Mouse (Mus musculus): ENCODE results near the gene Sfi1. TPM values are rescaled to one million over a fixed set of nuclear protein-coding genes. Genes with fewer than 3 reads are reported as not detected.
"Not testable (repeated sequence)": the region's sequence is repeated elsewhere in the genome, so short reads cannot be mapped to it uniquely, and the experiment has no call there.

Sfi1 gene
- total RNA-seq, 1 experiment from 2014 or later: 39.4 TPM

DNA sequence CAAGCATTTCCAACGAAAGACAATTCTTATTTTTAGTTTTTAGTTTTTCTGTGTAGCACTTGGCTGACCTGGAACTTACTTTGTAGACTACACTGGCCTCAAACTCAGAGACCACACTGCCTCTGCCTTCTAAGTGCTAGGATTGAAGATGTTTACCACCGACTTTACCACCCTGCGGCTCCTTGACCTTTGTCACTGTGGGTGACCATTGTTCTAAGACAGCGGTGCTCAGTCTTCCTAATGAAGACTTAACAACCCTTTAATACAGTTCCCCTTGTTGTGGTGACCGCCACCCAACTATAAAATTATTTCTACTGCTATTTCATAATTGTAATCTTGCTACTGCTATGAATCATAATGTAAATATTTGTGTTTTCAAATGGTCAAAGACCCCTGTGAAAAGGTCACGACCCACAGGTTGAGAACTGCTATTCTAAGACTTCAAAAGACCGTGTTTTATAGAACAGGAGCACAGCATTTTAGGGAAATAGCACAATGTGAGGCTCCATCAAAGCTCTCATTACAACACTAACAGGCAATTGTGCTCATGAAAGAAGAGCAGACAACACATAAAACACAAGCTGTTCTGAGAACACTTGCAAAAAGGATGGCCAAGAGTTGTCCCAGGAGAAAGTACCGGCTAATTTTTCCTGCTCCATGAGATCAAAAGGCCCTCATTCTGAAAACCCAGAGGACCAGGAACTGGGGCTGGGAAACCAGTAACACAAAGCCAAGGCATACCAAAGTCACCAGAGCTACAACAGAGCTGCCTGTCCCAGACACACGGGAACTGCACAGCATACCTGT, 47.7 kb downstream of the Sfi1 start:
- DNase-seq: not testable (repeated sequence)

DNA sequence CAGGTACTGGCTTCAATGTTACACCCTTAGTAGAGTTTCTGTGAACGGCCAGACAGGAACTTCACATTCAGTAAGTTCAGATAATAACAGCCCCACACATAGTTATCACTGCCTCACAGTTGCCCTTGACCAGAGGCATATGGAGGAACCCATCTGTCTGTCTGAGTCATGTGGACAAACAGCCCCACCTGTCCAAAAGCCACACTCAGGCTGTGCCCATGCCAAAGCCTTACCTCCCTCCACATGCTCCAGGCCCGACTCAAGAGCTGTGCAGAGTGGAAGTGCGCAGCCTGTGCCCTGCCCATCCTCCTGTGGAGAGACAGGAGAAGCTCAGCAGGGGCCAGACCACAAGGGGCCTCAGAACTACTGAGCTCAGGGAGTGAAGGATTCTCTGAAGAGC, 49.3 kb downstream of the Sfi1 start:
- not testable (repeated sequence) for DNase-seq

DNA sequence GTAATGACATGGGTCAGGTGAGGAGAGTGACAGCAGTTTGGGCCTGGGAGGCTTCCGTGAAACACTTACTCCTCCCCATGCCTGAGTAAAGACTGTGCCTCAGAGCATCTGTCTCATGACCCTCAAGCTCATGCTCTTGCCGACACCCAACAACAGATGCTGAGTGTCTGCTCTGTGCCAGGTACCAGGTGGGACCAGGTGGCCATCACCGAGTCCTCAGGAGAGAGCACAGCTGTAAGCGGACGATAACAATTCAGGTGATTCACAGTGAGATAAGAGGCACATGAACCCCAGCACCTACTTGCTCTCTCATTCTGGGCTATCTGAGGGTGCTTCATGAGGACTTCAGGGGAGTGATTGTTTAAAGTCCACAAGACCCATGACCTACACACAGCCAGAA, 50.9 kb downstream of the Sfi1 start:
- DNase-seq: peak; percentile 70

DNA sequence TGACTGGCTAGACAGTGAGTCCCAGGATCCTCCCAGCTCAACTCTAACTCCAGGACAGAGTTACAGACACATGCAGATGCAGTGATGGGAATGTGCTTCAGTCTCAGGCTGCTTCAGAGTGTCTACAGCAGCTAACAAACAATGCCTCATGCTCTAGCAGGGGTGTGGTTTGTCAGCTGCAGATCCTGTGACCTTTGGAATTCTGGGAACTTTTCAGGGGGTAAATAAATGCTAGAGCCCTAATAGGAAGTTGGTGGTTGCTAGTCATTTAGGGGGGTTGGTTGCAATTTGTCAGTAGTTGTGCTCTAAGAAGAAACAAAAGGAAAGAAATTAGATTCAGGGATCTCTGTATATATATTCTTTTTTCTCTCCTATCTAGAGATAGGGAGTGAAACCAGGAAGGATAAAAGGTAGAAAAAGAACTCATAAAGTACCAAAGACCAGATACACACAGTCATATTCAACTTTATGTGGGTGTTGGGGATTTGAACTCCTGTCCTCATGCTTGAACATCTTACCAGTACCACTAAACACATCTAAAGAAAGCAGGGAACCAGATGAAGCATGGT, 52.2 kb downstream of the Sfi1 start:
- DNase-seq: not testable (repeated sequence)

DNA sequence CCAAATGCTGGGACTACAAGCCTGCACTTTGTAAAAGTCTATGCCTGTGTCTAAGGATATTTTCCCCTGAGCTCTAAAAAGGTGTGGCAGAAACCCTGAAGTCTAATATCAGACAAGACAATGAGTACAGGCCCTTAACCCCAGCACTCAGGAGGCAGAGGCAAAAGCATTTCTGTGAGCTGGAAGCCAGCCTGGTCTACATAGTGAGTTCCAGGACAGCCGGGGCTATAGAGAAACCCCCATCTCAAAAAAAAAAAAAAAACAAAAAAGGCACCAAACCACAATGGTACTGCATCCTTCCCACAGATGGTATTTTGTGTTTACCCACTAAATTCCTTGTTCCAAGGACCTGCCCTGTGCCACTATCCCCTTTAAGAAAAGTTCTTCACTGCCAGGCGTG, 54.9 kb downstream of the Sfi1 start:
- DNase-seq: peak; percentile 42

DNA sequence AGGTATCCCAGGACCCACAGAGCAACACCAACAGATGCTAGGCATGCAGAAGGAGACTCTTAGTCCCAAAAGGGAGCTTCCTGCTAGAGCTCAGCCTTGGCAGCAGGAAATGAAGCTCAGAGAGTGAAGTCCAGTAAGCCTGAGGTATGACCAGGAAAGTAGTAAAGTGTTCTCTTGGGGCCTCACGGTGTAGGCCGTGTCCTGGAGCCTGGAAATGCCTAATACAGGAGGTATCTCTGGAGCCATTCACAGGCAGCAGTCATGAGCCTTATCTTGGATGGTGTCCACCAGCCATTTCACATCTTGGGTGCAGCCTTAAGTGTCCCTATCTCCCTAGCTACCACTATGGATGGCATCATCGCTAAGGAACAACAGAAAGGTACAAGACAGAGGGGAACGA, 56.0 kb downstream of the Sfi1 start:
- DNase-seq: peak; percentile 33

DNA sequence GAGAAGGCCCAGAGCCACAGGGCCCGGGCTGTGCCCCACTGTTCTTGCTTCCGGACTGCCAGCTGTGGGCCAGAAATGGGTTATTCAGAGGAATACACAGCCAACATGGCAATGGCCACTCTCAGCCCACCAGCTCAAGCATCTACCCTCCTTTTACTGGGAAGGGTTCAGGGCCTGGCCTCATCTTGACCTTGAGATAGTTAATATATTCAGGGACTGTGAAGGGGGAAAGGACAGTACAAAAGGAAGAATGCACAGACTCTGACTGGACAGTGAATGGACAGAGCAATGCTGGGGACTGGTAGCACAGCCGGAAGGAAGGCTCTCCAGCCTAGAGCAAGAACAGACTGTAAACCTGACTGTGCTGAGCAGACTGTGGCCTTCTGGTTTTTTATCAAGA, 57.3 kb downstream of the Sfi1 start:
- DNase-seq: not testable (repeated sequence)

DNA sequence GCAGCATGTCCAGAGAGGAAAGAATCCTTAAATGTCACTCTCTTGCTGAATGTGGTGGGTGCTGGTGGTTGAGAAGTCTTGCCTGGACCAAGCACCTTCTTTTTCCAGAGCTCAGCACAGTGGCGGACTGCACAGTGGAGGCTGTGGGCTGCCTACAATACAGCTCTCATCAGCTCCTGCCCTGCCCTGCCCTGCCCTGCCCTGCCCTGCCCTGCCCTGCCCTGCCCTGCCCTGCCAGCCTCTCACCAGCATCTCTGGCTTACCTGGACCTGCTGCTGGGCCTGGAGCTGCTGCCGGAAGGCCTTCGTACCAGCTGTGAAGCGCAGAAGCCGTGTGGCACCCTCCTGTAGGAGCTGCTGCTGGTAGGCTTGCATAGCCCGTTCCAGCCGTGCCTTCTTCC, 57.9 kb downstream of the Sfi1 start:
- DNase-seq: not testable (repeated sequence)

DNA sequence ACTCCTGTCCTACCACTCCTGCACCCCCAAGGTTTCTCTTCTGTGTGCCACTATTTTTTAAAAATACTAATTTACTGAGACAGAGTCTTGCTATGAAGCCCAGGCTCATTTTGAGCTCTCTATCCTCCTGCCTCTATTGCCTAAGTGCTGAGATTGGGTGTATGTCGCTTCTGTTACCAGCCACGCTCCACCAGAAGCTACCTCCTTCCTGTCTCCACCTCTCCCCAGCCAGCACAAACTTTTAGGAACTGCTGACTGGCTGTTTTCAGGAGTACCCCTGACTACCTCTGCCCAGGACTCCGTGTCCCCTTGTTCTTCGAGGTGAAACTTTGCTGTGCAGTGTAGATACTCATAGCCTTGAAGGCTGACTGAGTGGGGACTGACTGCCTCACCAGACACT, 59.9 kb downstream of the Sfi1 start:
- not testable (repeated sequence) for DNase-seq

DNA sequence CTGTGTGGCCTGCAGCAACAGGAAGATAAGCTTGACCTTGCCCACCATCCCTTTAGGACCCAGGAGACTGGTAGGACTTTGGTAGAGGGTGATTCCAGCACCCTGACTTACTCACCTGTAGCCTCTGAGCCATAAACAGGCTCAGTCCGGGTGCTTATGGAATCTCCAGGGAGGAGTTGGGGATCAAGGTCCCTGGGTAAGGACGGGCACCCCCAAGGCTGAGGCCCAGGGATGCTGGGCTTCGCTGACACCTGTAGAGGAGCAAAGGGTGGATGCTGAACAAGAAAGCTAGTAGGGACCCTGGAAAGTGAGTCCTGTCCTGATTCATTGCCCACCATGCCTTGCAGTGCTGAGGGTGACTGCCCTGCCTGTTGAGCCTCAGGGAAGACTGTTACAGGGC, 60.3 kb downstream of the Sfi1 start:
- DNase-seq: peak; percentile 41

DNA sequence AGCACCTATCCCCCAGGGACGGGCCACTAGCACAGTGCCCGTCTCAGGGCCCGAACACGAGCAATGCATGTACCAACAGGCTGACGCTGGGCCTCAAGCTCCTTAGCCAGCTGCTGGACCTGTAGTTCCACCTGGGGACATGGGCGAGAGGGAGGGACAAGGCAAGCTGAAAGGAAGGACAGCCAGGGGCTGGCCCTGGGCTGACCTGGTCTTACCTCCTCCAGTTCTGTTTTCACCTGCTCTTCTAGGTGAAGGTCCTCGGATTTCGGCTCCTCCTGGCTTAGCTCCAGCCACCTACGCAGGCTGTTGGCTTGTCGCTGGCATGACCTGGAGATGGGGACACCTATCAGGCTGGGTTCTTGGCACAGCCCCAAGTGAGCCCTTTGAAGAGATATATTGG, 61.3 kb downstream of the Sfi1 start:
- DNase-seq: peak; percentile 58

DNA sequence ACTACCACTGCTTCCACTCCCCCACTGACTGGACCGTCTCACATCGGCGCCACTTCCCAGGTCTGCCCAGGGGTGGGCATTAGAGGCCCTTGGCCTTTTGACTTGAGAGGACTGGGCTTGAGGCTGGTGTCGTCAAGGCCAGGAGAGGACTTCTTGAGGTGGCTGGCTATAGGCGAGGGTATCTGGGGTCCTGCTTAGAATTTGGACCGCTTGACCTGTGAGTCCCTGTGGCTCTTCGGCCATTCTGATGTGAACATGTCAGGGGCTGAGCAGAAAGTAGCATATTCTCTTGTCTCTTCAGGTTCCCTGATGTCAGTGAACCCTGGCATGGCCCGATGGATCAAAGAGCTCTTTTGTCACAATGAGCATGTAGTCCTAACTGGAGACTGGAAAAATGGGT, 63.4 kb downstream of the Sfi1 start:
- peak; percentile 68 for DNase-seq

DNA sequence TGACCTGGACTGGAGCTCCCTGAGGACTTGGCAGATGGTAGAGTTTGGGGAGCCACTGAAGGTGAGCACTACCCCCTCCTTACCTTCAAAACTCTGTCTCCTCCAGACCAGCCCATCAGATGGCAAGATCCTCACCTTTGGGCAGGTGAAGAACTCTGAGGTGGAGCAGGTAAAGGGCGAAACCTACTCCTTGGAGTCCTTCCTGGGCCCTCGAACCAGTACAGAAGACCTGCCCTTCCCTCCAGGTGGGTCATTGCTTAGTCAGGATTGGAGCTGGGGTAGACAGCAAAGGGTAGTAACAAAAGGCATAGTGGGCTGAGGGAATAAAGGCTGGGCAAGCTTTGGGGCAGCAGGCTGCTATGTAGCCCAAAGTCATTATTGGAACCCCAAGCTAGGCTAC, 64.0 kb downstream of the Sfi1 start:
- DNase-seq: not testable (repeated sequence)

DNA sequence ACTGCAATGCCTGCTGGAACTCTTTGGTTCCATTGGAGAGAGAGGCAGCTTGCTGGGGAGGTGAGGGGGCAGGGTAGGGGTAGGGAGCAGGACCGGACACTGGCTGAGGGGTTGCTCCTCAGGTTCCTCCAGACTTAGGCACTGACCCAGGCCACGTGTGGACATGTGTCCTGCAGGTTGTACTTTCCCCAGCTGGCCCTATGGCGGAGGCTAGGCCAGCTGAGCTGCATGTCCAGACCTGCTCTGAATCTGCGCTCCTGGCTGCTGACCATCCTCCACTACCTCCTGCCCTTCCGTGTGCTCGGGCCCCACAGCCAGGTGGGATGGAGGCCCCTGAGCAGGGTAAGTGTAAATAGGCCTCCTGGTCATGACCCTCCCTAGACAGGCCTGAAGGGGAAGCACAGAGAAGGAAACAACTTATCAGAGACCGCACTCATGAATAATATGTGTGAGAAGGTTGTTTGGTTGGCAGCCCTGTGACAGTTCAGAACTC, 65.9 kb downstream of the Sfi1 start:
- DNase-seq: peak; percentile 44

DNA sequence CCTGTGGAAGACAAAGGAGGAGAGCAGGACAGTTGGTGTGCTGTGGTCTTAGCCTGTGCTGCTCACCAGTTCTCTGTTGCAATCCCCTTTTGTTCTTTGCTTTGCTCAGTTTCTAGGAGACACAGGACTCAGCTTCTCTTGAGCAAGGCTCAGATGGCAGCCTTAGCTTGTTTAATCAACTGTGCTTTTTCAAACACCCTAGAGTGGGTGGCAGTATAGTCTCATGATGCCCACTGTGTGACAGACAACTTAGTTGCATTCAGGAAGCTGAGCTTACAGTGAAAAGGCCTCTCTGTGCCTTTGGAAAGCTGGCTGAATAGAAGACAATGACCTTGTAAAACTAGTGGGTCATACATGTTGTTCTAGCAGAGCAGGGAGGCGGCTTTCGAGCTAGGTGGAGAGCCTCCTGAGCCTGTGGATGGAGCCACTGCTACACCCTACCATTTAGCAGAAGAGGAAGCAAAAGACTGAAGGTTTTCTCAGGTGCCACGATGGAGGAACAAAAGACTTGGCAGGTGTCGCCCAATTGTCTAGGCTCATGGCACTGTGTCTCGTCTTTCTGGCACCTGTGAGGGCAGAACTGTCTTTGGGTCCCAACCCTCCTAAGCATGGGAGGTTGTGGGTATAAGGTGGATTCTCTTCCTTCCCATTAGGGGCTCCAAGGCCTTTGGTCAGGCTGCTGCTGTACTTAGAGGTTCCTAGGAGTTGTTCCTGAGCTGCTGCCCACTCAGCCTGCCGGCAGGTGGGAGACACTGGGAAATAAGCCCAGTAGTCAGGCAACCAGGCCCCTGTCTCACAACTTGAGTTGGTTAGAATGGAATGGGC, 66.6 kb downstream of the Sfi1 start:
- peak; percentile 84 for DNase-seq

DNA sequence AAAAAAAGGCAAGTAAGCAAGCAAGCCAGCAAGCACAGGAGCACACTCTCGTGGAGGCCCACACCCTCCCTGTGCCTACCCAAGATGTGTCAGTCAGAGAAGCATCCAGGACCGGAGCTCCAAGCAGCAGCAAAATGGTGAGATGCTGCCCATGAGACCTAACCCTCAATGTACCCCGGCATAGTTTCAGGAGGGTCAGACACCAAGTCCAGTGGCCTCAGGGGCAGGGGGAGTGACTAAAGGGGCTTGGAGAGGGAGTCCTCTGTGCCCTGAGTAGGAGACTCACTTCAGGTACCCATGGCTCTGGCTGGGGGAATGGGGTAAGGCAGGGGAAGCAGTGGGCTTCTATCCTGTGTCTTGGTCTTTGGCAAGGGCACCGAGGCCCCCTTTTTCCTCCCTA, 67.3 kb downstream of the Sfi1 start:
- not testable (repeated sequence) for DNase-seq

DNA sequence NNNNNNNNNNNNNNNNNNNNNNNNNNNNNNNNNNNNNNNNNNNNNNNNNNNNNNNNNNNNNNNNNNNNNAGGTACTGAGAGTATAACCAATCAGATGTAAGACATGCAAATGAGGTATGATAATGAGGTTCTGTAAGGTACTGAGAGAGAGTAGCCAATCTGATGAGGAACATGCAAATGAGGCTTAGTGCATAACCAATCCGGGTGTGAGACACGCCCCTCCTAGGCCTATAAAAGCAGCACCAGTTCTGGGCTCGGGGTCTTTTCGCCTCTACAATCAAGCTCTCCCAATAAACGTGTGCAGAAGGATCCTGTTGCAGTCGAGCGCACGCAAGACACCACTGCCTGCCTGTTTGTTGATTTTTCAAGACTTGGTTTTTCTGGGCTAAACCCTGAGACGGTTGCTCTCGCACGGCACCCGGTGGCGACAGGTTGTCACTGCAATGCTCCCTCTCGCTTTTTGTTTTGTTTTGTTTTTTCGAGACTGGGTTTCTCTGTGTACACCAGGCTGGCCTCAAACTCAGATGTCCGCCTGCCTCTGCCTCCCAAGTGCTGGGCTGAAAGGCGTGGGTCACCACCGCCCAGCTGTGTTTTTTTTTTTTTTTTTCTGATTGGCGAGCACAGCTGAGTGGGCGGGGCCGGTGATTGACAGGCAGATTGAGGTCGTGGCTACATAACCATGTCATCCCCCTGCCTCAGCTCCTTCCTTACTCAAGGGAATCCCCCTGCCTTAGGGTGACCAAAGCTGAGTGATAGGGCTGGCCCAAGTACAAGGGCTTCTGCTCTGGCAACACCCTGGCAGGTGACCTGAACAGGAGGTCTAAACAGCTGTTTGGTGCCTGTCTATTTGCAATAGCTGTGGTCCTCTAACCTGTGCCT, 68.1 kb downstream of the Sfi1 start:
- peak; percentile 47 for DNase-seq

DNA sequence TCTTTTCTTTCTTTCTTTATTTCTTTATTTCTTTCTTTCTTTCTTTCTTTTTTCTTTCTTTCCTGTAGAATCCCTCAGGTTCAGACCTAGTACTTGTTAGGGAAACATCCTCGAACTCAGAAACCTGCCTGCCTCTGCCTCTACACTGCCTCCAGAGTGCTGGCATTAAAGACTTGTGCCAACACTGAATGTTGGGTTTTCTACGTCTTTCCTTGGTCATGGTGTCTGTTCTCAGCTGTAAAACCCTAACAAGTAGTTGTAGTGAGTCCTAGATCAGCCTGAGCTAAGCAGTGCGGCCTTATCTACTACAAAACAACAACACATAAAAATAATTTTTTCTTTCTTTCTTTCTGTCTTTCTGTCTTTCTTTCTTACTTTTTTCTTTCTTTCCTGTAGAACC, 78.9 kb downstream of the Sfi1 start:
- DNase-seq: no peak

DNA sequence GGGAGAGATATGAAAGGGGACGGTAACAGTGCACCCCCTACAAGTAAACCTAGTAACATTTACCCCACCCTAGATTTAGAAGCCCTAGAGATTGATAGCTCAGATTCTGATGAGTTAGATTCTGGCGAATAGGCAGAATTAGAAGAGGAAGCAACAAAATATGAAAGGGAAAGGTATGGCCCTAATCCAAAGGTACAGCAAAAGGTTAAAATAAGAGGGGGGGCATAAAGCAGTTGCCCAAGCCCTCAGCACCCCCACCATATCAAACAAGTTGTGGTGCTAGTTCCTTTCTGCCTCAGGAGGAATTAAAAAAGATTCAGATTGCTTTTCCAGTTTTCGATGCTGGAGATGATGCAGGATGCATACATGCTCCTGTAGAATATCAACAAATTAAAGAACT, 87.1 kb downstream of the Sfi1 start:
- DNase-seq: no peak

DNA sequence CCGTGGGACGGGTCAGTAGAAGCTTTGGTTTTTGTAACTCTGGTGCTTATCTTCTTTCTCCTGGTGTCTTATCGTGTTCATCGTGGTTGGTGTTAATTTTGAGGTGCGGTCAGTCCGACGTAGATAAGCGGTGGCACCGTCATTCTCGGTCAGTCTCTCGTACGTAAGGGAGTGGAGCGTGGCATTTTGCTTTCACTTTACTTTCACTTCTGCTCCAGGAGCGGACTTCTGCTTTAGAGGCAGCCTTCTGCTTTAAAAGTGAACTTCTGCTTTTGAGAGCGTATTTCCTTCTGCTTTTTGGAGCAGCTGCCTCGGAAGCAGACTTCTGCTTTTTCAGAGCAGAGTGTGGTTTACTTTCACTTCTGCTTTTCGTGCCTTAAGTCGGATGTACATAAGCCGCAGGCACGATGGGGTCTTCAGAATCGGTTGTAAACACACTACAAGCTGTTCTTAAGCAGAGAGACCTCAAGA, 88.0 kb downstream of the Sfi1 start:
- no peak for DNase-seq

DNA sequence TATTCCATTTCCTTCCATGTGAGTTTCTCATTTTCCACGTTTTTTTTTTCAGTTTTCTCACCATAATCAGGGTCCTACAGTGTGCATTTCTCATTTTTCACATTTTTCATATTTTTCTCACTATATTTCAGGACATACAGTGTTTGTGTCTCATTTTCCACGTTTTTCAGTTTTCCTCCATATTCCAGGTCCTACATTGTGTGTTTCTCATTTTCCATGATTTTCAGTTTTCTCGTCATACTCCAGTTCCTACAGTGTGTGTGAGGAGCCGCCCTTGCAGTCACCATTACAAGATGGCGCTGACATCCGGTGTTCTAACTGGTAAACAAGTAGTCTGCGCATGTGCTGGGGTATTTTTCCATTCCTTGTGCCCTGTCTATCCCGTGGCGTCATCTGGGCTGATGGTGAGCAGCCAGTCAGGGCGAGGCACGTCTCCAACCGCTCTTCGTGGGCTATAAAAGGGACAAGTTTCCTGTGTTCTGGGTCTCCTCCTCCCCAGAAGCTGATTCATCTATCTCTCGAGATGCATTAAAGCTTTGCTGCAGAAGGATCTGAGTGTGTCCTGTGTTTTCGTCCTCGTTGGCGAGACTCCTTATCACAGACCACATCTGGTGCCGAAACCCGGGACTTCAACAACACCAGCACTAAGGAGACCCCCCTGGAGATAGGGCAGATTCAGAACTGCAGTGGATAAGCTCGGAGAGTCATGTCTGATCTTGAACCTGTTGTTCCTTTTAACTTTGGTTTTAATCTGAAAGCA, 88.6 kb downstream of the Sfi1 start:
- DNase-seq: not testable (repeated sequence)

Data from adrenal gland, postnatal 14 days (tissue).